Mouse (Mus musculus) urinary bladder, adult 2 months (tissue): ENCODE data around the gene Map3k9. TPM values are rescaled to one million over a fixed set of nuclear protein-coding genes. Genes with fewer than 3 reads are reported as not detected.
A peak's percentile ranks its signal among the peaks of the same experiment; 100 is the strongest.

Source experiments
- DNase-seq: peaks from one replicate; pipeline ENCODE4 v3.0.0; 2022; ENCODE audit warnings: low spot score
- polyA plus RNA-seq: library from polyadenylated mRNA; depleted of rRNA; stranded (reverse); fragments of >200 nt; gene quantifications from 2 replicates; pipeline ENCODE4 v1.2.3, GENCODE M21; 2012

Map3k9 gene
- polyA plus RNA-seq, 1 experiment = 1.4 TPM

- peak; percentile 27 for DNase-seq
Measured at GRCm38 (mm10) chr12:81783301-81783700, 2.3 kb upstream of the Map3k9 start.

- DNase-seq = no peak
Measured at GRCm38 (mm10) chr12:81782606-81783005, 1.6 kb upstream of the Map3k9 start.

- peak; percentile 45 for DNase-seq
Measured at GRCm38 (mm10) chr12:81780271-81781093, 493 bp downstream of the Map3k9 start.

- peak; percentile 31 for DNase-seq
Measured at GRCm38 (mm10) chr12:81779831-81780230, 1.1 kb downstream of the Map3k9 start.

- no peak for DNase-seq
Measured at GRCm38 (mm10) chr12:81776191-81776590, 4.8 kb downstream of the Map3k9 start.

GRCm38 (mm10) chr12:81775641-81776040, 5.3 kb downstream of the Map3k9 start:
- no peak for DNase-seq

- DNase-seq = no peak
Measured at GRCm38 (mm10) chr12:81774186-81774585, 6.8 kb downstream of the Map3k9 start.

- DNase-seq = no peak
Measured at GRCm38 (mm10) chr12:81769458-81769857, 11.5 kb downstream of the Map3k9 start.

- DNase-seq = no peak
Measured at GRCm38 (mm10) chr12:81765386-81765785, 15.6 kb downstream of the Map3k9 start.

GRCm38 (mm10) chr12:81764370-81764769, 16.6 kb downstream of the Map3k9 start:
- DNase-seq = no peak

- DNase-seq = no peak
Measured at GRCm38 (mm10) chr12:81754651-81755050, 26.3 kb downstream of the Map3k9 start.

GRCm38 (mm10) chr12:81751116-81751515, 29.9 kb downstream of the Map3k9 start:
- no peak for DNase-seq

- DNase-seq = no peak
Measured at GRCm38 (mm10) chr12:81748918-81749317, 32.1 kb downstream of the Map3k9 start.

- no peak for DNase-seq
Measured at GRCm38 (mm10) chr12:81748021-81748576, 32.9 kb downstream of the Map3k9 start.

GRCm38 (mm10) chr12:81746400-81747024, 34.5 kb downstream of the Map3k9 start:
- no peak for DNase-seq

- DNase-seq = no peak
Measured at GRCm38 (mm10) chr12:81735246-81736070, 45.5 kb downstream of the Map3k9 start.

- DNase-seq = no peak
Measured at GRCm38 (mm10) chr12:81726246-81726822, 54.6 kb downstream of the Map3k9 start.

- DNase-seq = no peak
Measured at GRCm38 (mm10) chr12:81724776-81725175, 56.2 kb downstream of the Map3k9 start.

GRCm38 (mm10) chr12:81723375-81723774, 57.6 kb downstream of the Map3k9 start:
- no peak for DNase-seq

GRCm38 (mm10) chr12:81719715-81720114, 61.3 kb downstream of the Map3k9 start:
- DNase-seq = no peak

GRCm38 (mm10) chr12:81719161-81719560, 61.8 kb downstream of the Map3k9 start:
- DNase-seq = no peak

GRCm38 (mm10) chr12:81712618-81713017, 68.4 kb downstream of the Map3k9 start:
- DNase-seq = no peak
